Mouse (Mus musculus): ENCODE measurements at regions not wholly inside any gene's neighbourhood (a gene's known extent, or its start where the extent isn't known, plus 50 kb on each side); places are given as distances from the start of the nearest gene placed in this dataset.
A peak's percentile ranks its signal among the peaks of the same experiment; 100 is the strongest.

DNA sequence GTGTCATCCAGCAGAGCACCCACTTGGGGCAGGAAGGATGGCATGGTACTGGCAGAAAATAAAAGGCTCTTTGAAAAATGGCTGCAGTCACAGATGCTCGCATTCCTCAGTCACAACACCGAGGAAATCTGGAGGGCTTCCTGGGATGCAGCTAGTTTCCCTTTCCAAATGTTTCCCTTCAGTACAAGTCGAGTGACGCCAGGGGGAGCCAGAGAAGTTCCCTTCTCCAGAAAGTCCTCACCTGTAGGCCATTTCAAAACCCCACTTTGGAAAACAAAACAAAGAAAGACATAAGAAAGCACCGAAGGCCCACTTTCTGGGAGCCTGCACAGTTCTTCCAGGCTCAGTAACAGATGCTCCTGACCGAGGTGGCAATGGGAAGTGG lies 199.4 kb upstream of the Apob start:
- peak; percentile 7 for DNase-seq

GRCm38 (mm10) chr12:7816616-7817015 lies 160.8 kb upstream of the Apob start:
- no peak for DNase-seq

- DNase-seq, result no peak
Measured at GRCm38 (mm10) chr12:7820006-7820704, 157.3 kb upstream of the Apob start.

DNA sequence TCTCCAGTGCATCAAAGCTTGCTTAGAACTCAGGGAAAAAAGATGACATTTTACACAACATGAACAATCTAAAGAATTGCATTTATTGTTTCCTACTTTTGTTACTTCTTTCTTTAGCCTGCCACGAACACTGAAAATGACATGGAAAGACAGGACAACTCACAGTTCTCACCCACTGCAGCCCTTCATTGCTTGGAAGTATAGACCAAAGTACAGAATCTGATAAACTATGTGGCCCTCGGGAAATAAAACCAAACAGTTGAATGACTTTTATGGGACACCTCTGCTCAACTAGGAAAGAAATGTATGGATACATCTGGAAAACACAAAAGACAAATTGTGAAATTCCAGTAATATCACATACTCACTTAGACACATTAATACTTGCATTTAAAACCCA lies 156.7 kb upstream of the Apob start:
- DNase-seq, result no peak

DNA sequence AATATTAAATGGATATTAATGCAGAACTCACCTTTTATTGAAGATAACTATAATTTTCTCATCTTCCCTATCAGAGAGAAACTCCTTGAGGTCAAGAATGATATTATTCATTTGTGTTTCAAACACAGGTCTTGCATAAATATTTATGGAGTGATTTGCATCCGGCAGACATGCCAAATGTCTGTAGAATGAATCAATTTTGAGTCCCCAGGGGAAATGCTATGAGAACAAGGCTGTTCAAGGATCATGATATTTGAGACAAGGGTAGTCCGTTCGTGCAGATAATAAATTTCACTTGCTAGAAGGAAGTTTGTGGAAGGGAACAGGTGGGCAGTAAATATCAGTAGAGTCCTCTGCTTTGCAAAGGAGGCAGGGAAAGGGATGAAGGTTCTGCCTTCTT lies 141.7 kb upstream of the Apob start:
- DNase-seq, result no peak

DNA sequence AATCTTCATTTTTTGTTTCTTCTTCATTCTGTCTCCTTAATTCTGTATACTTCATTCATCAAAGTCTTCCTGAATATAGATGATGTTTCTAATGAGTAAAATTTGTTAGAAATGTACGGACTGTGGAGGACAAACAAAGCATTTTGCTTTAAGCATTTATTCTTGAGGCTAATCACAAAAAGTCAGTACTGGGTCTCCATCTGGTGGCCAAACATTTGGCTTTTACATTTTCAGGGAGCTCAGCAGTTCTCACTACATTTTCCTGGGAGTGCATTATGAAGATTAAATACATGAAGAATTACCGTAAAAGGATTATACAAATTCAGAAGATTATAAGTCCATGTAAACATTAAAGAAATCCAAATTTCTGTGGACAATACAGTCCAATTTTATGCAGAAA lies 123.6 kb upstream of the Apob start:
- no peak for DNase-seq

DNA sequence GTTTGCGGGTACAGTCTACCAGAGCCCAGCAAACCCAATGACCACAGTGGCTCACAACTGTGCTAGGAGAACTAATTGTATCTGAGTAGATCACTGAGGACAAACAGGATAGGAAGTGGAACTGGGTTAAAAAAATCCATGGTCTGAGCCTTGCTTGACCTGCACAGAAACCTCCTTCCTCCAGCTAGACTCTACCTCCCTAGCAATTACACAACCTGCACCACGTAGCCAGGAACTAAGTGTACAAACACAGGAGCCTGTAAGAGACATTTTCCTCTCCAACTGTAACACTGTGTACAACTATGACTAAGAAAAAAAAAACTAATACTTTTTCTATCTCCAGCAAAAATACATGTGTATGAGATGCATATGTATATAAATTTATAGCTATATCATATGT lies 121.8 kb upstream of the Apob start:
- DNase-seq, result no peak

DNA sequence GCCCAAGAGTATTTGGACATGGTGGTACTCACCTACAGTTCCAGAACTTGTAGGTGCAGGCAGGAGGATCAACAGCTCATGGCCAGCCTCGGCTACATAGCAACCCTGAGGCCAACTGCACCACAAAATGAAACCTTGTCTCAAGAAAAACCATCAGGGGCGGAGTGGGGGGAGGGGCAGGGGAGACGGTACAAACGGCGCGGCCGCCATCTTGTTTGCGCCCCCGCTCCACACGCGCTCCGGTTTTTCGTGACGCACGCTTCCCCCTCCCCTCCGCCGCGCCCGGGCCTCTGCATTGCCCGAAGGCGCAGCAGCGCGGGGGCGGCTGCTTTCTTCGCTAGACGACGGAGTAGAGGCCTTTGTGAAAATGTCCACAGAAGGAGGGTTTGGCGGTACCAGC lies 117.9 kb upstream of the Apob start:
- no peak for DNase-seq

DNA sequence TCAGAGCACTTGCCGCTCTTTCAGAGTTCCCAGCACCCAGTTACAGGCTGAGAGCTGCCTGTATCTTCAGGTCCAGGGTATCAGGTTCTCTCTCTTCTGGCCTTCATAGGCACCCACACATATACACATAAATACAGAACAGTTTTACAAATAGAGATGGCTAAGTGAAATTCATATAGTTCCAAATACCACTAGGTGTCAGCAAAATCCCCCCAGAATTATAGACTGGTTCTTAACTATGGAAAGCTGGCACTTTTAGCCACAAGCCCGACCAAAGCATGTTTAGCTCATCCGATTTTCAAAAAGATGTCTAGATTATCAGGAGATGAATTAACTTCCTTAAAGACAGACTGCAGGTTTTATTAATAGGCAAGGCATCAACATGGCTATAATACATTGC lies 107.4 kb upstream of the Apob start:
- DNase-seq, result no peak

DNA sequence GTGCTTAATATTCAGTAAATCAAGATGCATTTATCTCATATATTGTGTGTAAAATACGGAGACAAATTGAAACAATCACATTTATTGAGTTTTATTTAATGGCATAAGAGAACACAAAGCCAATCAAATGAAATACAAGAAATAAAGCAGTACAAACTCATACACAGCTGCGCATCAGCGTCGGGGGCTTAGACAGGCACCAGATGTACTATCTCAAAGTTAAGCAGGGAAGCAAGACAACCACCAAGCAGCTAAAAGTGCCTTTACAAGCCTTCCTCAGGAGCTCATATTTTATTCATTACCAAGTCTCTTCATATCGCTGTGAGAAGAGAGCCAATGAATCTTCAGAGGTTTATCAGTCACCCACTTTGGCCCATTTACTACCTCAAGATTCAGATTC lies 107.0 kb upstream of the Apob start:
- no peak for DNase-seq

GRCm38 (mm10) chr12:7875454-7875853 lies 102.0 kb upstream of the Apob start:
- DNase-seq, result no peak

DNA sequence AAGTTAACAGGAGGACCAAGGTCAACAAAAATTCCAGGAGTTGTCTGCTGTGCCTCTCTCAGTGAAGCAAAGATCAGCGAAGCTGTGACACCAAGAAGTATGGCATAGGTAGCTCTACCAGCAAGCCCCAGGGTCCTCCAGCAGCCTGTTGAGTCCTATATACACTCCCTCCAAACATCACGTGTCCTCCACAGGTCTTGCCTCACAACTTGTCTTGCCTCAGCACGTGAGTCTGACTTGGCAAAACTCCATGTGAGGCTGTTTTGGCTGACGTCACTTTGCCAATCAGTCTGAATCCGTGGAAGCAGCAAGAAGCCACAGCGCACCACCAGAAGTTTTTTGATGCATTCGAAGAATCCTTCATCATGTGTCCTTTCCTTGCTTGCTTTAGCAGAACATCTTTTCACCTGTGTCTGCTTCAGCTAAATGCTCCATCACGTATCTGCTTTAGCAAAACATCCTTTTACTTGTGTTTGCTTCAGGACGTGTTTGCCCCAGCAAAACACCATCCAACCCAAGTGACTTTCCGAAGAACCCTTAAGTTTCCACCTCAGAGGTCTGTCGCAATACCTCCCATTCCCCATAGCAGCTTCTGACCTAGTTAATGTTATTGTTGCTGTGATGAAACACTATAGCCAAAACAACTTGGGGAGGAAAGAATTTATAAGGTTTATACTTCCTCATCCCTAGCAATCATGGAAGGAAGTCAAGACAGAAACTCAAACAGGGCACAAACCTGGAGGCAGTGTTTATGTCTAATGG lies 101.0 kb upstream of the Apob start:
- DNase-seq, result no peak

DNA sequence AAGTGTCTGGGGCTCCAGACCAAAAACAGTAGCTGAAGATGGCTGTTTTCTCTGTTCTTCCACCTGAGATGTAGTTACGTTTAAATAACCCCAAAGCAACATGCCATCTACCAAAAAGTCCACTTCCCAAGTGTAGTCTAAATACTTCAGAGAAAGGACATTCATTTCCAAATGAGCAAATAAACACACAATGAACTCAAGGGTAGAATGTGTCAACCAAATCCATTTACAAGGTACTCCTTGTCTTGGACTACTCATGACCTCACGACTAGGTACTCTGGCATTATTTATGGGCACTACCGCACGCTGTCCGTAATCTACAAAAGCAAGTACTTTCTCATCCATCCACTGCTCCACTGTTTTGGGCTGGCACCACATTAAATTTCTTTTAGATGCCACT lies 98.7 kb upstream of the Apob start:
- no peak for DNase-seq

DNA sequence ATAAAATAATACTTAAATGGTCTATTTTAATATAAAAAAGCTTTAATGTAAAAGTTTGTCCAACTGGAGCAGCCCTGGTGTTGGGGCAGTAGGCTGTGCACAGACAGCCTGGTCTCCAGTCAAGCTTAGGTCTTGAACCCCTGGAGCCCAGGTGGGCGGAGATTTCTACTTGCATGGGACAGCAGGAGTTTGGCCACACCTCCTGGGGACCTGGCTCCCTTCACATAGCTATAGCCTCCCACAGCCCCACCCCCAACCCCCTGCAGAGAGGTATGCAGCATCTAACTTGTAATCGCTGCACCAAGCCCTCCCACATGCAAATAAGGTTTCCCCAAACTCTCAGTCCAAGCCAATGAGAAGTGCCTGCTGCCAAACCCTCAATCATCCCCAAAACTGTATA lies 81.3 kb upstream of the Apob start:
- DNase-seq, result no peak

GRCm38 (mm10) chr12:7905329-7905728 lies 72.1 kb upstream of the Apob start:
- no peak for DNase-seq

DNA sequence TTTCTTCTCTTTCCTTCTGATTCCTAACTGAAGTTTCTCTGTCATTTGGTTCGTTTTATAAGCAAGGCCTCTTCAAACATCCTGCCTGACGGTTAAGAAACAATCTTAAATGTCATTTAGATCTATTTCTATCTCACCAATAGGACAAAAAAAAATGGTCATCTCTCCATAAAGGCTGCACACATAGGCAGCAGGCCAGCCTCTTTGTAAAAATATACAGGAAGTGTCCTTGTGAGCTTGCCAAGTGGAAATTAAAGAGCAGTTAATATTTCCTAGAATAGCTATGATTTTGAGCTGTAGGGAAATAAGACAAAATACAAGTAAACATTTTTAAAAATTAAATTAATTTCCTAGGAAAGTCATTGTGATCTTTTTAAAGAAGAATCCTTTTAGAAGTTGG lies 70.6 kb upstream of the Apob start:
- no peak for DNase-seq

- no peak for DNase-seq
Measured at GRCm38 (mm10) chr12:7909746-7910360, 67.6 kb upstream of the Apob start.

DNA sequence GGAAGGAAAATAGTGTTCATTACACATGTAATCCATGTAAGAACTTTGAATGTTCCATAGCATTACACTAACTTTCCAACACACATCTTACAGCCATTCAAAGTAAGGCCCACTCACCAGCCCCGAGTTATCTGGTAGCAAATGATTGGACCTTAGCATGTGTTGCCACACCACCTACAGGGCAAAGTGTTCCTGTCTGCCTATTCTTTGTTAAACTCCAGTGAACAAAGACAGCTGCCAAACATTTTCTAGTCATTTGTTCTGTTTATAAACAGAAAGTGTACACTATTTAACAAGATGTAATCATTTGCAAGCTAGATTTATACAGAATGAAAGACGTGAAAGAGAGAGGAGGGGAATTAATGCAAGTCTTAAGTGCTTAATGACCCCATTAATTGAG lies 66.9 kb upstream of the Apob start:
- no peak for DNase-seq

GRCm38 (mm10) chr12:7918385-7918784 lies 59.1 kb upstream of the Apob start:
- no peak for DNase-seq

DNA sequence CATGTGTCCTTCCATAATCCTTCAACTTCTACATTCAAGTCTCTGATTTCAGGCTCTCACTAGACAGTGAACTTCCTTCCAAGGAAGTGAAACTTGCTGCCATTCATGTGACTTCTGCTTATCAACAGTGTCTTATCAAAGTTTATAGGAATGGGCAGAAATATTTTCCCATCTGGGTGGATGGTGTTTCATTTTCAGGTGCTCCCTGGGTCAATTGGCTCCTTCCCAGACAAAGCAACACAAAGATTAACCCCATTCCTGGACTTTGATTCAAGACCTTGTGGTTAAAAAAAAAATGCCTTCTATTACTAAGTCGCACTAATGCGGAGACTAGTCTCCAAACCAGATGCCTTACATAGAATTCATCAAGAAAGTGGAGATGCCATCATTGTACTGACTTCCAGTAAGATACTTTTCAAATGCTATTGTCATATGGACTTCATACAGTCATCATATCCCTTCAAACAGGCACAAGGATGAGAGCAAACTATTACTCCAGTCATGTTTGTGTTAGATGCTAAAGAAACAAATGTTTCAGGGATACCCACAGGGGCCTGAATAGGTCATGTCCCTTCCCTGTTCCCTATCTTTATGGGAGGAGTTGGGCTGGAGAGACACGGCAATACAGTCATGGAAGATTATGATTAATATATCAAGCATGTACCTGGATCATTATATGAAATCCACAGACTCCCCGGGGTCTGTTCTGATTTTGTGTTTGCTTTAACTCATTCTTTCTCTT lies 58.3 kb upstream of the Apob start:
- no peak for DNase-seq

GRCm38 (mm10) chr12:7919709-7920324 lies 57.6 kb upstream of the Apob start:
- no peak for DNase-seq

- DNase-seq, result no peak
Measured at GRCm38 (mm10) chr12:7920888-7921287, 56.6 kb upstream of the Apob start.

Measured in liver (tissue).